Mouse (Mus musculus): ENCODE data around the gene Birc5. TPM values are rescaled to one million over a fixed set of nuclear protein-coding genes. Genes with fewer than 3 reads are reported as not detected.
"Not testable (repeated sequence)": the region's sequence is repeated elsewhere in the genome, so short reads cannot be mapped to it uniquely, and the experiment has no call there.

The Birc5 gene
- polyA plus RNA-seq (2015; fragmentation: Nextera tagmentation; extraction: Ambion mirVana): 97.5 and 106 TPM in 2 replicates

DNA sequence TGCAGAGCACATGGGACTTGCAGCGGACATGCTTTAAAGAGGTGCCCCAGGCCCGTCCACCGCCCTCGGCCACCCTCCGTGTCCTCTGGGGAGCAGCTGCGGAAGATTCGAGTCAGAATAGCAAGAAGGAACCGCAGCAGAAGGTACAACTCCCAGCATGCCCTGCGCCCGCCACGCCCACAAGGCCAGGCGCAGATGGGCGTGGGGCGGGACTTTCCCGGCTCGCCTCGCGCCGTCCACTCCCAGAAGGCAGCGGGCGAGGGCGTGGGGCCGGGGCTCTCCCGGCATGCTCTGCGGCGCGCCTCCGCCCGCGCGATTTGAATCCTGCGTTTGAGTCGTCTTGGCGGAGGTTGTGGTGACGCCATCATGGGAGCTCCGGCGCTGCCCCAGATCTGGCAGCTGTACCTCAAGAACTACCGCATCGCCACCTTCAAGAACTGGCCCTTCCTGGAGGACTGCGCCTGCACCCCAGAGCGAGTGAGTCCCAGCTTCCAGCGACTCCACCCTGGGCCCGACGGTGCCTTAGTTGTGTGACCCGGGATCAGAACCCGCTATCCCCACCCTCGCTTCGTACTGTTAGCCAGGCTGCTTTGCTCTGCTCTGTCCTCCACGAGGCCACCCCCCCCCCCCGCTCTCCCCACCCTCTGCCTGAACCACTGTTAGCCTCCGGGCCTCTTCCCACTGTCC, at the start of gene Birc5:
Gene Birc5, plus strand, starts transcription at position 267 of the 687 bp plus-strand sequence.
- peaks cover 5% of the 10 kb centered on the region; the same call in 1 of the 2 replicates for H3K36me3 ChIP-seq
- no peaks in the 10 kb centered on the region for H3K27me3 ChIP-seq
- H3K4me3 ChIP-seq: peak within 1 kb of the TSS; percentile 72
- no peaks in the 10 kb centered on the region for H3K9me3 ChIP-seq
- ATAC-seq (replicated peaks): peak; percentile 95
- peak within 1 kb of the TSS; percentile 91 for H3K9ac ChIP-seq (replicated peaks)
- under 1% methylated on average over 51 of the region's 51 CpGs for WGBS
- peak within 1 kb of the TSS; percentile 99 for H3K27ac ChIP-seq (replicated peaks)
- peaks cover 28% of the 10 kb centered on the region for H3K4me1 ChIP-seq
- peak within 1 kb of the TSS; percentile 82 for H3K4me2 ChIP-seq (replicated peaks)

DNA sequence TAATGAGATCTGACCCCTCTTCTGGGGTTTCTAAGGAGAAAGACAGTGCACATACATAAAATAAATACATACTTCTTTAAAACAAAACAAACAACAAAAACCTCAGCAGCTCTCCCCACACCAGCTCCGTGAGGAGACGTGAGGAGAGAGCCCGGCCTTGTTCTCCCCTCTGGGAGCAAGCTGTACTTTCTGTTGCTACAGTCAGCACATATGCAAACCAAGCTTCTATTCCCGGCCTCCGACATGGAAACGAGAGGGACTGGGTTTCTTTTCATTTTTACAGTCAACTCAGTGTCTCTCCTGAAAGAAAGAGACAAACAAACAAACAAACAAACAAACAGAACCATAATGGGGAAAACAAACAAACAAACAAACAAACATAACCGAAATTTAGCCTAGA, 49.0 kb upstream of the Birc5 start:
- ATAC-seq (replicated peaks): no peak

GRCm38 (mm10) chr11:117801650-117802049, 47.4 kb upstream of the Birc5 start:
- 84% methylated on average over 7 of the region's 7 CpGs for WGBS
- no peaks in the 10 kb centered on the region for H3K36me3 ChIP-seq
- H3K4me2 ChIP-seq (replicated peaks): no peak overlapping the region
- no peak overlapping the region for H3K9ac ChIP-seq (replicated peaks)
- no peak overlapping the region for H3K27ac ChIP-seq (replicated peaks)
- no peaks in the 10 kb centered on the region for H3K27me3 ChIP-seq
- H3K9me3 ChIP-seq: no peaks in the 10 kb centered on the region
- no peaks in the 10 kb centered on the region for H3K4me1 ChIP-seq
- no peak overlapping the region for H3K4me3 ChIP-seq
- no peak for ATAC-seq (replicated peaks)

More for the DNA sequence above, 49.0 kb upstream of the Birc5 start:
- Histone ChIP-seq H3K4me1 (no peaks in the 10 kb centered on the region), H3K27ac (replicated peaks) (no peak overlapping the region), H3K36me3 (no peaks in the 10 kb centered on the region), H3K9me3 (no peaks in the 10 kb centered on the region), H3K9ac (replicated peaks) (no peak overlapping the region), H3K4me3 (no peak overlapping the region), H3K4me2 (replicated peaks) (no peak overlapping the region), H3K27me3 (no peaks in the 10 kb centered on the region)
- 86% methylated on average over 7 of the region's 7 CpGs for WGBS

DNA sequence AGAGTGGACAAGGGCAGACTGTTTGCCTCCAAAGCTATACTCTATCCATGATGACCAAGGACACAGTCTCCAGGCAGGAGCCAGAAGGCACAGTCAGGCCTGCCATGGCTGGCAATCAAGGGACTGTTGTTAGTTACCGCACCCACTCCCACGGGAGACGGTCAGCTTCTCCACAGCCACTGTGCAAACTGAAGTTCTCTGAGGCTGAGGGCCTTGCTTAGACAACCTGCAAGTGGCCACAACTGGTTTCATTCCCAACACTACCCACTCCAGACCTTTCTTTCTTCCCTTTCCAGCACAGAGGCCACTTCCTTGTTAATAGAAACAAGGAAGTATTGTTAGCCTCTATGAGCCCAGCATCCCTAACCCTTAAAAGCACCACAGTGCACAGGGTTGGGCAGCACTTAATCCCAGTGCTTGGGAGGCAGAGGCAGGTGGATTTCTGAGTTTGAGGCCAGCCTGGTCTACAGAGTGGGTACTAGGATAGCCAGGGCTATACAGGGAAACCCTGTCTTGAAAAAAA, 45.8 kb upstream of the Birc5 start:
- H3K4me1 ChIP-seq: no peaks in the 10 kb centered on the region
- H3K4me3 ChIP-seq: no peak overlapping the region
- H3K4me2 ChIP-seq (replicated peaks): no peak overlapping the region
- no peaks in the 10 kb centered on the region for H3K27me3 ChIP-seq
- H3K9ac ChIP-seq (replicated peaks): no peak overlapping the region
- no peak overlapping the region for H3K27ac ChIP-seq (replicated peaks)
- no peaks in the 10 kb centered on the region for H3K9me3 ChIP-seq
- H3K36me3 ChIP-seq: no peaks in the 10 kb centered on the region
- WGBS: 100% methylated on average over 3 of the region's 3 CpGs
- ATAC-seq (replicated peaks): no peak

DNA sequence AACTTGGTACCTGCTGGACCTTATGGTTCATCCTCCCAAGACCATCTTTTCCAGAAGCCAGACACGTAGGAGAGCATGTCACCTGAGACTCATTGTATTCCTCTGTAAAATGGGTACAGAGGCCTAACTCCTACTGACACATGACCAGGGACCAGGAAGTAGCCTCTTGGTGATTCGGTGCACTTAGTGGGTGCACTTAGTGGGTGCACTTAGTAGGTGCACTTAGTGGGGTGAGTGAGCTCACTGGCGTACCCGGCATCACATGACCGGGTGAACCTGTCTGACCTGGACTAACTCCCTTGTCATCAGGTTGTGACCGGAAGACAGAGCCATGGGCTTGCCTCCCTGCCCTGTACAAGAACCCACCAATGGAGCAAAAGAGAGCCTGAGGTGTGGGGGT, 42.3 kb upstream of the Birc5 start:
- WGBS: 93% methylated on average over 6 of the region's 6 CpGs
- Histone ChIP-seq H3K4me2 (replicated peaks) (no peak overlapping the region), H3K9me3 (no peaks in the 10 kb centered on the region), H3K4me1 (peaks cover 21% of the 10 kb centered on the region), H3K4me3 (no peak overlapping the region), H3K9ac (replicated peaks) (no peak overlapping the region), H3K36me3 (no peaks in the 10 kb centered on the region), H3K27ac (replicated peaks) (no peak overlapping the region), H3K27me3 (peaks cover 8% of the 10 kb centered on the region; the same call in 1 of the 2 replicates)
- ATAC-seq (replicated peaks): no peak

GRCm38 (mm10) chr11:117809407-117810311, 39.4 kb upstream of the Birc5 start, which contains the start of the genes Gm20708 and Syngr2:
Gene Gm20708, plus strand, starts transcription at chr11:117809668.
Gene Syngr2, plus strand, starts transcription at chr11:117809668.
- Histone ChIP-seq H3K9ac (replicated peaks) (peak within 1 kb of the TSS; percentile 61), H3K36me3 (no peaks in the 10 kb centered on the region), H3K9me3 (no peaks in the 10 kb centered on the region), H3K27ac (replicated peaks) (peak within 1 kb of the TSS; percentile 24; the same call in 1 of the 2 replicates), H3K27me3 (peaks cover 8% of the 10 kb centered on the region; the same call in 1 of the 2 replicates), H3K4me2 (replicated peaks) (peak within 1 kb of the TSS; percentile 92), H3K4me1 (peaks cover 21% of the 10 kb centered on the region), H3K4me3 (peak within 1 kb of the TSS; percentile 59)
- WGBS: under 1% methylated on average over 68 of the region's 75 CpGs
- ATAC-seq (replicated peaks): peak; percentile 71

DNA sequence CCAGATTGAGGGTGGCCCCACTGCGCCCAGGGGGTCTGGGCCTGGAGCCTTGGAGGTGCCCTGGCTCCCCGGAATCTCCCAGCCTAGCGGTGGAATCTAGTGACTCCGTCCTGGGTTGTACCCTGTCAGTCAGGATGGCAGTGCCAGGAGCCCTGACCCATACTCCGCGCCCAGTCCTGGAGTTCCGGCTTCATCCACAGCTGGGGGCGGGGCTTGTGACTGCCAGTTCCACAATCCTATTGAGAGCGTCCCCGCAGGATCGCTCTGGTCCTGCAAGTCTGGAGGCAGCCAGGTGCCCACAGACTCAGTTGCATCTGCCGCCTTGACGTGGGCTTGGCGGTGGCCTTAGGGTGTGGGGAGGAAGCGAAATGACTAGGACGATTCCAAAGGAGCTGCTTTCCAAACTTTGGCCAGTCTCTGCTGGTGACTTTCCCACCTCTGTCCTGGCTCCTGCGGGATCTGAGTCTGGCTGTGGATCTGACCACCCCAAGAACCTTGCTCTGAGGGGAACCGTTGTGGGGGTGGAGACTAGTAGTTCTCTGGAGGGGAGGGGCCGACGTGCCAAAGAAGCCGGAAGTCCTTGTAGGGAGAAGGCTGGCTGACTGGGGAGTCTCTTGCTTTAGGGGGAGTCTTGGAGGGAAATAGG, 38.5 kb upstream of the Birc5 start:
- peak overlapping the region; percentile 92 for H3K4me2 ChIP-seq (replicated peaks)
- peak overlapping the region; percentile 59 for H3K4me3 ChIP-seq
- peak overlapping the region; percentile 61 for H3K9ac ChIP-seq (replicated peaks)
- H3K4me1 ChIP-seq: peaks cover 21% of the 10 kb centered on the region
- H3K36me3 ChIP-seq: no peaks in the 10 kb centered on the region
- peaks cover 8% of the 10 kb centered on the region; the same call in 1 of the 2 replicates for H3K27me3 ChIP-seq
- no peaks in the 10 kb centered on the region for H3K9me3 ChIP-seq
- under 1% methylated on average over 21 of the region's 21 CpGs for WGBS
- peak overlapping the region; percentile 24; the same call in 1 of the 2 replicates for H3K27ac ChIP-seq (replicated peaks)
- peak; percentile 83 for ATAC-seq (replicated peaks)

GRCm38 (mm10) chr11:117813867-117814266, 35.2 kb upstream of the Birc5 start:
- H3K27ac ChIP-seq (replicated peaks): no peak overlapping the region

DNA sequence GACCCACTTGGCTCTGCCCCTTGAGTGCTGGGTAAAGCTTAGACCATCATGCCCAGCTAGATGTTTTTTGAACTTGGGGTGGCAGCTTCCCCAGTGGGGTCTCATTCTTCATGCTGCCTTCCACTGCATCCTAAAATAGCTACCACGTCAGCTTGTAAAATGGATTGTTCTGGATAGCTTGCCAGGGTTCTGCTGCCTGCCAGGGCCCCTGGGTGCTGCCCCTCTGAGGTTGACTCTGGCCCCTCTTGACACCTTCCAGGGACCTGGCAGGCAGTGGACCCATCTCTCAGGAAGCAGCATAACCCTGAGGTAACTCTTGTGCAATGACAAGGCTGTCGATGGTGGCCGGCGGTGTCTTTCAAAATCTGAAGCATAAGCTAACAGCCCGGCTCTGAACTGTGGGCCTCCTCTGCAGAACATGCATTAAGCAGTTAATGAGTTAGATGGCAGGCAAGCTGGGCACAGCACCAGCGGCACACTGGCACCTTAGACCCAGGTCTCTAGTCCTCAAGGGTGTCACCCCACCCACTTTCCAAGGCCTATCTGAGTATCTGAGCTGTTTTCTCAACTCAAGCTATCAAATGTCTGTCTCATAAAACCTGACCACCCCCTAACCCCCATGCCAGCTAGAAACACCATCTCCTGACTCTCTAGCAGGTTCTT, 34.2 kb upstream of the Birc5 start:
- Histone ChIP-seq H3K36me3 (peaks cover 3% of the 10 kb centered on the region; the same call in 1 of the 2 replicates), H3K27me3 (no peaks in the 10 kb centered on the region), H3K4me1 (peaks cover 17% of the 10 kb centered on the region), H3K4me3 (no peak overlapping the region), H3K27ac (replicated peaks) (no peak overlapping the region), H3K9ac (replicated peaks) (no peak overlapping the region), H3K9me3 (no peaks in the 10 kb centered on the region), H3K4me2 (replicated peaks) (no peak overlapping the region)
- WGBS: 92% methylated on average over 6 of the region's 6 CpGs
- no peak for ATAC-seq (replicated peaks)

More at GRCm38 (mm10) chr11:117813867-117814266, 35.2 kb upstream of the Birc5 start:
- ATAC-seq (replicated peaks): no peak
- Histone ChIP-seq H3K27me3 (peaks cover 6% of the 10 kb centered on the region; the same call in 1 of the 2 replicates), H3K4me1 (peaks cover 21% of the 10 kb centered on the region), H3K9me3 (no peaks in the 10 kb centered on the region), H3K36me3 (peaks cover 3% of the 10 kb centered on the region; the same call in 1 of the 2 replicates), H3K4me3 (no peak overlapping the region), H3K4me2 (replicated peaks) (no peak overlapping the region), H3K9ac (replicated peaks) (no peak overlapping the region)
- 74% methylated on average over 5 of the region's 5 CpGs for WGBS

DNA sequence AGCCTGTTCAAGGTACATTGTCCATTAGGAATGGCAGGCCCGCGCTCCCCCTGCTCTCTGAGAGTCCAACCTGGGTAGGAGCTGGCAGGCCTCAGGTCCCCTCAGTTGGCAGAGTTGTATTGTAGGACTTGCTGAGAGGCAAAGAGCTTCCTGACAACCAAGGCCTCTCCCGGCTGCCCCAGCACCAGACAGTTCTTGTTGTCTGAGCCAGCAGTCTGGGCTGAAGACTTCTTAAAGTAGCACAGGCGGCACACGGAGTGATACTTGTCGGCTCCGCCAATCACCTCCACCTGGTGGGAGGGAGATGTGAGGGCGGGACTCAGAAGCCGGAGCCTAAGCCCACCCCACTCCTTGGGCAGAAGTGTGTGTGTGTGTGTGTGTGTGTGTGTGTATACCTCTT, 33.2 kb upstream of the Birc5 start:
- H3K4me1 ChIP-seq; H3K27ac ChIP-seq (replicated peaks); H3K4me3 ChIP-seq; H3K4me2 ChIP-seq (replicated peaks); H3K9ac ChIP-seq (replicated peaks); H3K27me3 ChIP-seq; H3K36me3 ChIP-seq; H3K9me3 ChIP-seq; ATAC-seq (replicated peaks): not testable (repeated sequence)
- 87% methylated on average over 9 of the region's 9 CpGs for WGBS

GRCm38 (mm10) chr11:117816389-117816996, 32.6 kb upstream of the Birc5 start:
- Histone ChIP-seq H3K27me3 (no peaks in the 10 kb centered on the region), H3K36me3 (peaks cover 3% of the 10 kb centered on the region; the same call in 1 of the 2 replicates), H3K4me2 (replicated peaks) (no peak overlapping the region), H3K4me3 (no peak overlapping the region), H3K4me1 (peaks cover 5% of the 10 kb centered on the region; the same call in 1 of the 2 replicates), H3K9ac (replicated peaks) (no peak overlapping the region), H3K9me3 (no peaks in the 10 kb centered on the region), H3K27ac (replicated peaks) (no peak overlapping the region)
- 90% methylated on average over 13 of the region's 13 CpGs for WGBS
- no peak for ATAC-seq (replicated peaks)

Data from forebrain, embryonic 15.5 days (tissue).